Mouse (Mus musculus): Measurements from ENCODE around the gene Clic1.

The Clic1 gene

DNA sequence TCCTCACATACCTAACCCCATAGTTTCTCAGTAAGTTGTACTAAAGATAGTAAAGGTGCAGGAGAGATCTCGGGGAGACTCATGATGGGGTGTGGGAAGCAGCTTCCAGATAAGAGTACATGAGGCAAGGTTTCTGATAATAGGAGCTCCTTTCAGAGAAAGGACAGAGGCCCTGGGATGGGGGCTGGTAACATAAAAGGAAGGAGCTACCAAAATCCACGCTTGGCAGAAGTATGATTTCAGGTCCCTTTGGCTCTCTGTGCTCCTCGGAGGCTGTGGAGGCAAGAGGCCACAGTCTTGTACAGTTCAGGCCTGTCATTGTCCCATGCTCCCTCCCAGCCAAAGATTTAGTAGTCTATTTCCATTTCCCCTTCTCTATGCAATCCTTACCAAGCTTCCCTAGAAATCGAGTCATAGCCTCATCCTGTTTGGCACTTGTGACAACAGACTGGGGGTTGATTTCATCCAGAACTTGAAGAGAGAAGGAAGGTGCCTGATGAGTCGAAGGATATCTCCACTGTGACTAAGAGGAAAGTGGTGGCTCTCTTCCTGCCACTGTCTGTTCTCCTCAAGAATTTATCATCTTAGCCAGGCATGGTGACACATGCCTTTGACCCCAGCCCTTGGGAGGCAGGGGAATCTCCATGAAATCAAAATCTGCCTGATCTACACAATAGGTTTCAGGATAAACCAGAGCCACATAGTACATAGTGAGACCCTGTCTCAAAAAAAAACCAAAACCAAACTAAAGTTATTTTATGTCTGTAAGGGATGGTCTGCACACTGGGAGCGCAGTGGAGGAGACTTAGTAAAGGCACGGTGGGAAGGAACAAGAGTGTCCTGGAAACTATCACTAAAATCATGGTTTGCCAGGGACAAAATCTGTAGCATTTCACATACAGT is 4.6 kb upstream of the Clic1 start:
- DNase-seq (ENCODE audit: low spot score in 2 of 2) = no peak

DNA sequence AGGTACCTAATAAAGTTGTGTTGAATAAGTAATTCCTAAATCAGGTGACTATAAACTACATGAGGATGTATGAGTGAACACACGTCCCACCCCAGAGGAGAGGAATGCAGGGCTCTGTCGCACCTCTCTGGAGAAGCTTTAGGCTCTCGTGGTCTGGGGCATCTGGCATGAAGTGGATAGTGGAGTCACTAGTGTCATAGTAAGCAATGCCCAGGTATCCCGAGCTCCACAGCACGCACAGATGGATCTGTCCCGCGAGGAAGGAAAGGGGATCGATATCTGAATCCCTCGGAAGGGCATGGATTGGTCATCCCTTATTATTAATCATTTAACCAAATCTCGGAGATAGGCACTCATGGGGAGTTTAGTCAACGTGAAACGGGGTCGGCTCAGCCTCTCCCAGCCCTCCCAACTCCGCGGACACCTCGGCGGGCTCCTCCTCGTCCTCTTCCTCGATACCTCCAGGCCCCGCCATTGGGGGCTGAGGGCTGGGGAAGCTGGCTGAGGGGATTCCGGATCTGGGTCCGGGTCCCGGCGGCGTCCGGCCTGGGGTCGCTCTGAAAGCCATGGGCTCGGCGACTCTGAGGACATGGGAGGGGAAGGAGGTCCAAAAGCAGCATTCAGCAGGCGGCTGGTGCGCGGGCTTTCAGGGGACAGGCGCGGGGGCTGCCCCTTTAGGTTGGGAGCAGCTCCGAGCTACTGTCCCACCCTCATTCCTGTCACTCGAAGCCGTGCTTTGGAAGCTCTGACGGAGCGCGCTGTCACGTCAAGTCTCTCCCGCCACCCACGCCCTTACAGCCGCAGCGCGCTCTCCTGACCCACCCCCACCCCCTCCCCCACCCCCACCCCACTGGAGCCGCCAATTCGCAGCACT is 3.7 kb upstream of the Clic1 start:
- no peak for DNase-seq (ENCODE audit: low spot score in 2 of 2)

DNA sequence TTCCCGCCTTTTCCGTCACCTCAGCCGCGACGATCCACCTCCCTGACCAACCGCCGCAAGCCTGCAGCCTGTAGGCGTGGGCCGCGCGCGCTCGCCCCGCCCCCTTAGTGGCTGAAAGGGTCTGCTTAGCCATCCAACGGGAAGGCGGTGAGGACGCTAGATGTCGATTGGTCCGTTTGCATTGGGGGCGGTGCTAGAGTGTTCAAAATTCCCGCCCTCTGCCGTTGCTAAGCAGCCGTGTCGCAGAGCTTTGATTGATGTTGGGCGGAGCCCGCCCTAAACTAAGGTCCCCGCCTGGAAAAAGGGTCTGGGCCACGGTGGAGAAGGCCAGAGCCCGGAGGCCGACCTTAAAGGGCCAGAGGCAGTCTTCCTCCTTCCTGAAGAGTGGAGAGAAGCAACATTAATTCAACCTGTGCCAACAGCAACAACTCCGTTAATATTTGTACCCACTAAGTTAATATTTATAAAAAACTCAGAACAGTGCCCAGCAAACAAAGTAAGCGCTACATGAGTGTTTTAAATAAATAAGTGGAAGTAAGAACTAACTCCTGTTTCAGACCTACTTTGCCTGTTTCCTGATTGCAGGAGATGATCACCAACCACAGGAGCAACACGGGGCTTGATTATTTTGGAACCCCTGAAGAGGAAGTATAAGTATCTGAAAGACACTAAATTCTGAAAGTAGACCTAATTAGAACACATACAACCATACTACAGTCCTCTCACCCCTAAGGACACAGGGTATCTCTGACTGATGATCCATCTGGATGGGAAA is 2.9 kb upstream of the Clic1 start, which contains the start of gene Msh5:
Gene Msh5, minus strand, starts transcription at position 65 of the 775 bp plus-strand sequence.
- peak; percentile 95 to 96 for DNase-seq (ENCODE audit: low spot score in 2 of 2)

DNA sequence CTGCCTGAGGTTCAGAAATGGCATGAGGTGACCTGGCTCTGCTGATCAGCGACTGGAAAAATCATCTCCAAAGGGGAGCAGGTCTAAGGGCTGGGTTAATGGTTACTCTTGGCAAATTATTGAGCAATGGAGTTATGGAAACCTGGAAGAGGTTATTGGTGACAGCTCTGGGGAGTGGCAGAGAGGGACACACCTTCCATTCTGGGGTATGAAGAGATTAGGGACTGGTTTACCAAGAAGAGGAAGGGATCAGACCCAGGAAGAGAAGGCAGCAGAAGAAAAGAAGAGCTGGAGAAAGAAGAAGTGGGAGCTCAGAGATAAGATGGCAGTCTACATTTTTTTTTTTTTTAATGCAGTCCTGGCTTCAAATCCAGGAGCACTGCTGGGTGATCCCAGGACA is 2.1 kb upstream of the Clic1 start:
- no peak for DNase-seq (ENCODE audit: low spot score in 2 of 2)

DNA sequence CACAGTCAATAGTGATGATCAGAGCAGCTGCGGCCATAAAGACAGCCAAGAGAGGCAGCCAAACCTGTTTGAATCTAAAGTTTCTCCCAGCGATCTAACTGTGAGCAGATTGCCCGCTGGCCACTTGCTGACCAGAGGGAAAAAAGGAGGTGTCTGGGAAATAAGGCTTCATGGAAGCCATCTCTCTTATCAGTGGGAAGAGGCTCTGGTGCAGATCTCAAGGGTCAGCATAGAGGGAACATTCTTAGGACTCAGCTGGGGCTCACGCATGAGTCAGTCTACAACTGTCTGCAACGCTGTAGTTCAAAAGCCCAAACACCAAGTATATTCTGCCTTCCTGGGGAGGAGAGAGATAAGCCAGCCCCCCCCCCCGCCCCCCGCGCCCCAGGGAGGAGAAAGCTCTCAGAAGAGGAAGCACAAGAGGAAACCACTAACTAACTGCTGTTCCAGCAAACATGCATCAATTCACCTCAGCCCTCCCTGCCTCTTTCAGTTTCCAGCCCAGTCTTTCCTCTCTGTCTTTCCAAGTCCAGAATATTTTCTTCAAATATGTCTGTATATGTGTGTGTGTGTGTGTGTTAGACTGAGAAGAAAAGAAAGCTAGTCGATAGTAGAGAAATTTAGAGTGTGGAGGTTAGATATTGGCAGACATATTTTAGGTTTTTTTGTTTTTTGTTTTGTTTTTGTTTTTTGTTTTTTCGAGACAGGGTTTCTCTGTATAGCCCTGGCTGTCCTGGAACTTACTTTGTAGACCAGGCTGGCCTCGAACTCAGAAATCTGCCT is 1.4 kb upstream of the Clic1 start:
- DNase-seq (ENCODE audit: low spot score in 2 of 2) = no peak

DNA sequence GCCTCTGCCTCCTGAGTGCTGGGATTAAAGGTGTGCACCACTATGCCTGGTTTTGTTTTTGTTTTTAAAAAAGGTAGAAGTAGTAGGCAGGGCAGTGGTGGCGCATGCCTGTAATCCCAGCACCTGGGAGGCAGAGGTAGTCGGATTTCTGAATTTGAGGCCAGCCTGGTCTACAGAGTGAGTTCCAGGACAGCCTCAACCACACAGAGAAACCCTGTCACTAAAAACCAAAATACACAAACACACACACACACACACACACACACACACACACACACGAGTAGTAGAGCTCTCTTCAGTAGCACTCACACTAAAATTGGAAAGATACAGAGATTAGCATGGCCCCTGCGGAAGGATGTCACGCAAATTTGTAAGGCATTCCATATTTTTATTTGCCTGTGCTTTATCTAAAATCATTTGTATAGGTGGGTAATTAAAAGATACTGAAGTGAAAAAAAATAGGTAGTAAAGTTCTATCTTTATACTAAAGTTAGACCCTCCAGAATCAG is 780 bp upstream of the Clic1 start:
- DNase-seq (ENCODE audit: low spot score in 2 of 2) = no peak

DNA sequence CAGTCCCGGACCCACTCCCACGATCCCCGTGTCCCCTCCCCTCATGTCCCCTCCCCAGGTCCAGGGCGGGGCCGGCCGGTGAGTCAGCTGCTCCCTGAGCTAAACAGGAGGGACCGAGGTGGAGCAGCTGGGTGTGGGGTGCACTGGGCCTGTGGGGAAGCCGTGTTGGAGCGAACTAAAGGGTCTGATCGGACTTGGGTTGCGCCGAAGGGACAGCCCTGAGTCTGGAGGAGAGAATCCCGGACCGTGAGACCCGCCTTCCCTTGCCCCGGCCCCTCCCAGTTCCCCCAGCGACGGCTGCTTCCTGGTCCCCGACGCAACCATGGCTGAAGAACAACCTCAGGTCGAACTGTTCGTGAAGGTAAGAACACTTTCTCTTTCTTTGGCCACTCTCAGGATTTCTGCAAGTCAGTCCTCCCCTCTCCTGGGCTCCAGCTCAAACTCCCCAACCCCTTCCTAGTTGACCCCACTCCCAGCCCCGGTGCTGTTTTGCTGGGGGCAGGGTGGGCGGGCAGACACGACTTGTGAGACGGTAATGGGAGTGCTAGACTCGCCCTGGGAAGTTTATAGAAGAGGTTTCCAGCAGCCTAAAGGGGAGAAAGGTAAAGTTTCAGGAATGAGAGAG is 472 bp downstream of the Clic1 start:
- DNase-seq (ENCODE audit: low spot score in 2 of 2) = peak; percentile 69 to 79

DNA sequence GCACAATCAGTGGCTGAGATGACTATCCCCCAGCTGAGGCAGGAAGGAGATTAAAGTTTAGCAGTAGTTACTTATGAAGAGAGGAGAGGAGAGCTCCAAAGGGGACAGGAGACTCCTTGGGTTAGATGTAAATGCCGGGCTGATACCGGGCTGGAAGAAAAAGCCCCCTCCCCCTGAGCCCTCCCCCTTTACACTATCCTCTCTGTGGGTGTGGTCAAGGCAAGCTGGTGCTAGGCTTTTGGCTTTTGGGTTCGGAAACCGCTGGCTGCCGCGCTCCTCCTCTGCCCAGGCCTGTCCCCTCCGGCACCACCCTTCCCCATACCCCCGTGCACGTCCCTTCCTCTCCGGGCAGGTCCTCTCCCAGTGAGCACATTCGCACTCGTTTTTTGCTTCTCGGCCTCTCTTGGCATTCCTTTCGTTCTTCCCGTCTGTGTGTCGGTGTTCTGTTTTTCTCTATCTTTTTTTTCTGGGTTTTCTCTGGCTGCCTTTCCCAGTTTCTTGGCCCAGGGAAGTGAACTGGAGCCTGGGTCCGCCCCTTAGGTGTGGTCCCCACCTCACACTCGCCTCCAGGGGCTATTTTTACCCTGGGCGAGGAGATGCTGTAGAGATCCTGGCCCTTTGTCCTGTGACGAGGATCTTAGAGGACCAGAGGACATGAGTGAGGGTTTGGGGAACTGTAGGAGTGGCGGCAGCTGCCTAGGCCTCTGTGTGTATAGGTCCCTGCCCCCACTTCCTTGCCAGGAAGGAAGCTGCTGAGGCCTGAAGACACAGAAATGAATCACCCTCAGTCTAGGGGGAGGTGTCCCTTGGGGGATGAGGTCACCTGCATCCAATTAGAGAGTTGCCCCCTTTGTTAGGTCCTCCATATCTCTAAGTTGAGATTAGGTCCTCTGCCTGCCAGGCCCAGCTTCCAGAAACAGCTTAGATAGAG is 1.7 kb downstream of the Clic1 start:
- DNase-seq (ENCODE audit: low spot score in 2 of 2) = peak; percentile 61 to 69

DNA sequence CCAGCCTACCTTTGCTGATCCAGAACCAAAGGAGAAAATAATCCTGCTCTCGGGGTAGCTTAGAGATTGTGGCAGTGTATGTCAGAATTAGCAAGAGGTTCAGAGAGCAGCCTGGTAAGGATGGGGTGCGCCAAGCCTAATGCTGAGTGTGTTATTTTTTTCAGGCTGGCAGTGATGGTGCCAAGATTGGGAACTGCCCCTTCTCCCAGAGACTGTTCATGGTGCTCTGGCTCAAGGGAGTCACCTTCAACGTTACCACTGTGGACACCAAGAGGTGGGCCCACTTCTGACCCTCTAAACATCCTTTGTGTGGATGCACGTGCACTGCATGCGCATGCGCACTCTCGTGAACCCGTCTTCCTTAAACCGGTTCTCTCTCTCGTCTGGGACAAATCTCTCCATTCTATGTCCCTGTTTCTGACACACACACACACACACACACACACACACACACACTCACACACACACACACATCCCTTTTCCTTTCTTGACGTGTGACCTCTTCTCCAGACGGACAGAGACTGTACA is 2.6 kb downstream of the Clic1 start:
- DNase-seq (ENCODE audit: low spot score in 2 of 2) = no peak

DNA sequence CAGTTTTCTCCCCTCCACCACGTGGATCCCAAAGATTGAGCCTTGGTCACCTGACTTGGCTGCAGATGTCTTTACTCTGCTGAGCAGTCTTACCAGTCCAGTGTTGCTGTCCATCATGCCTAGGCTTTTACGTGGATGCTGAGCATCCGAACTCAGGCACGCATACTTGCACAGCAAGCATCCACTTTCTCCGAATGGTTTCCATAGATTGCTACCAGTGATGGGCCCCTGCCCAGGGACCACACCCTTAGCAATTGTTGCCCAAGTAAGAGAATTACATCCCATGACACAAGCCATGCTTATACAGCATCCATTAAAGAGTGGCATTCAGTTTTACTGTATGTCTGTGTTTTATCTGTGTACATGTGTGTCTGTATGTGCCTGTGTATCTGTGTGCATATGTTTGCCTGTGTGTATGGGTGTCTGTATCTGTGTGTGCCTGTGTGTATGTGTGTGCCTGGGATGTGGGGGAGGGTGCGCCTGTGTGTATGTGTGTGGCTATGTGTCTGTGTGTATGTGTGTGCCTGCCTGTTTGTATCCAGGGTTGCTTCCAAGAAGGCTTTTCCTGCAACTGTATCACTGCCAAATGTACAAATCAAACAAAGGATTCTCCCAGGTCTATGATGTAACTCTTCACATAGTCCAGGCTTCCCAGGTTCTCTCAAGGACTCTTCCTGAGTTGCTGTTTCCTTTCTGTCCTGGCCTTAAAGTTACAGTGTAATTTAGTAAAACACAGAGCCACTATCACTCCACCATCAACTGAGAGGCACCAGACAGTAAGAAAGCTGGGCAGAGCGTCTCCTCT is 6.1 kb downstream of the Clic1 start:
- DNase-seq (ENCODE audit: low spot score in 2 of 2) = no peak

DNA sequence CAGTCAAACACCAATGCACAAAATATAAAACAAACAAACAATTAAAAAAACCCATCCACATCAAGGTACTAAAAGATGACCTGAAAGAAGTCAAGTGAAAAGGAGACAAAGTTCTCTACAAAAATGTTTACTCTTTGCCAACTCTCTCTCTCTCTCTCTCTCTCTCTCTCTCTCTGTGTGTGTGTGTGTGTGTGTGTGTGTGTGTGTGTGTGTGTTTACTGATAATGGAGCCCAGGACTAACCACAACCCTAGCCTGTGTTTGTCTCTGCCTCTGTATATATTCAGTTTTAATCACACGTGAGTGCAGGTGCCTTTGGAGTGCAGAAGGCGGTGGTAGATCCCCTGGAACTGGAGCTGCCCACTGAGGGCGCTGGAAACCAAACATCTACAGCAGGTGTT is 7.3 kb downstream of the Clic1 start:
- no peak for DNase-seq (ENCODE audit: low spot score in 2 of 2)

DNA sequence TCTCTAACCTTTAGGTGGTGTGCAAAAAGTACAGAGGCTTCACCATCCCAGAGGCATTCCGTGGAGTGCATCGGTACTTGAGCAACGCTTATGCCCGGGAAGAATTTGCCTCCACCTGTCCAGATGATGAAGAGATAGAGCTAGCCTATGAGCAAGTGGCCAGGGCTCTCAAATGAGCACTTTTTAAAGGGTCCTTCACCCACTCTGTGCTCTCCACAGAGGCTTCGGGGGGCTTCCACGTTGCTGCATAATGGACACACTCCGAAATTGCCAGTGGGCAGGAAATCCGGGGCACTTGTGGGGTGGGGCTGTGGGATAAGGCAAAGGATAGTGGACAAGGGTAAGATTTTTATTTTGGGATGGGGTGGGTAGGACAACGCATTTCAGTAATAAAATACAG is 8.6 kb downstream of the Clic1 start:
- no peak for DNase-seq (ENCODE audit: low spot score in 2 of 2)

DNA sequence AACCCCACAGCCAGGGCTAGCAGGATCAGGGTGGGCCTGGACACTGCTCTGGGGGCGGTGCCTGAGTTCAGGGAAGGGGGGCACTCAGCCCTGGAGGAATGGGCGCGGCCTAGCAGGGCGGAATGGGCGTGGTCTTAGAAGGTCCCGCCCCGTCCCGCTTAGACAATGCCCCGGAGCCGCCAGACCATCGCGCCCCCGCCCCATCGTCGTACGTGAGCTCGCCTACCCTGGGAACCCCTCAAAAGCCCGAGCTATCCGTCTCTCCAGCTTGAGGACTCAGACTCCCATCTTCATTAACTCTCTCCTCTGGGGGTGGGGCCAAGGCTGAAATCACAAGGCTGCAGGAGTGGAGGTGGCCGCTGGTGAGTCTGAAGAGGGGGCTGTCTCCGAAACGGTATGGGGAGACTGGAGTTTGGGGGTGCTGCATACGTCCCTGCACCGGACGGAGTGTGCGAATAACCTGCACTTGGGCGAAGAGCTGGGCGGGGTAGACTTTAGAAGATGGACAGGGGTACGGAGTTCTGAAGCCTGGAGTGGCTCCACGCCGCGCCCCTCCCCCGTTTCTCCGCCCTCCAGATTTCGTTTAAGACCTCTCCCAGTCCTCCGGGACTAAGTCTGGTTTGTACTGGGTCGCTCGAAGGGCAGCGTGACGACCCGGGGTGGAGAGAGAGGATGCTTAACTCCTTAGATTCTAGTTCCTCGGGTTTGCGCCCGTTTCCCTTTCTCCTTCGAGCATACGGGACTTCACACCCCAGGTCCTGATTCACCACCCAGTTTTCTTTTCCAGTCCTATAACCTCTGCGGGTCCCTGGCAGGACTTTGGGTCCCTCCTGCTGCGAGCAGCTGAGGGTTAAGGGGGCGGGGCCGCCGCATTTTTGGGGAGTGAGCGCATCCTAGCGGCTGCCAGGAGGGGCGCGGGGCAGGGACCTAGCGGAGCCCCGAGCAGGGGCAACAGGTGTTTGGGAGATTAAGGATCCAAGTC is 9.4 kb downstream of the Clic1 start, which contains the start of gene Ddah2:
Gene Ddah2, plus strand, starts transcription at position 125 of the 982 bp plus-strand sequence.
- DNase-seq (ENCODE audit: low spot score in 2 of 2) = peak; percentile 81 to 87

DNA sequence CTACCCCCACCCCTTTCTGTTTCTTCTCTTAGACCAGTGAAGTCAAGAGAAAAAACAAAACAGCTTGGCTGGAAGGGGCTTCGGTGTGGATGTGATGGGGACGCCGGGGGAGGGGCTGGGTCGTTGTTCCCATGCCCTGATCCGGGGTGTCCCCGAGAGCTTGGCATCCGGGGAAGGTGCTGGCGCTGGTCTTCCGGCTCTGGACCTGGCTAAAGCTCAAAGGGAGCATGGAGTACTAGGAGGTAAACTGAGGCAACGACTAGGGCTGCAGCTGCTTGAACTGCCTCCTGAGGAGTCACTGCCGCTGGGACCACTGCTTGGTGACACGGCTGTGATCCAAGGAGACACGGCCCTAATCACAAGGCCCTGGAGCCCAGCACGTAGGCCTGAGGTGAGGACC is 10.3 kb downstream of the Clic1 start:
- DNase-seq (ENCODE audit: low spot score in 2 of 2) = no peak

DNA sequence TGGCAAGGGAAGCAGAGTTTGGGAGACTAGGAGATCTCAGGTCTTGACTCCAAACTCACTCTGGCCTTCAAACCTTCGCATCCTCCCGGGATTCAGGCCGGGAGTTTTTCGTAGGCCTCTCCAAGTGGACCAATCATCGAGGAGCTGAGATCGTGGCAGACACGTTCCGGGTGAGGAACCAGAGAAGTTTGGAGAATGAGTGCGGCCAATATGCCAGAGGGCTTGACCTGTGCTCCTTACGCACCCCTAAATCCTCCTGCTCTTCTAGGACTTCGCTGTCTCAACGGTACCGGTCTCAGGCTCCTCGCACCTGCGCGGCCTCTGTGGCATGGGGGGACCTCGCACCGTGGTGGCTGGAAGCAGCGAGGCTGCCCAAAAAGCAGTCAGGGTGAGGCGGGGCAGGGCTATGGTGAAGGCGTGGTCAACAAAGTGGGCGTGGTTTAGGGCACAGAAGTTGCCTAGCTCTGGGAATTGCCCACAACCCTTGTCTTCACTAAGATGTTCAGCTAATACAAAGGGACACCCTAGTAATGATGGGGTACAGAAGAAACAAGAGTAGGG is 11.1 kb downstream of the Clic1 start:
- DNase-seq (ENCODE audit: low spot score in 2 of 2) = no peak

DNA sequence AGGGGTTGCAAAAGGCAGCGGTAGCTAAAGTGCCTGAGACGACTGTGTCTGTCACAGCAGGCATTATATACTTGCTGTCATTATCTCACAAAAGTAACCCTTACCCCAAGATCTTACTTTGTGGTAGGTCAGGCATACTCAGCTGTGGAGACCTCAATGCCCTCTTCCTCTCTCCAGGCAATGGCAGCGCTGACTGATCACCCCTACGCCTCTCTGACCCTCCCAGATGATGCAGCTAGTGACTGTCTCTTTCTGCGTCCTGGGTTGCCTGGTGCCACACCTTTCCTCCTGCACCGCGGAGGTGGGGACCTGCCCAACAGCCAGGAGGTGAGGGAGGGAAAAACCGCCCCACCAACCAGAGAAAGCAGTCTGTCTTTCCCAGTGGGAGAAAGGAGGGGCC is 11.5 kb downstream of the Clic1 start:
- DNase-seq (ENCODE audit: low spot score in 2 of 2) = no peak

DNA sequence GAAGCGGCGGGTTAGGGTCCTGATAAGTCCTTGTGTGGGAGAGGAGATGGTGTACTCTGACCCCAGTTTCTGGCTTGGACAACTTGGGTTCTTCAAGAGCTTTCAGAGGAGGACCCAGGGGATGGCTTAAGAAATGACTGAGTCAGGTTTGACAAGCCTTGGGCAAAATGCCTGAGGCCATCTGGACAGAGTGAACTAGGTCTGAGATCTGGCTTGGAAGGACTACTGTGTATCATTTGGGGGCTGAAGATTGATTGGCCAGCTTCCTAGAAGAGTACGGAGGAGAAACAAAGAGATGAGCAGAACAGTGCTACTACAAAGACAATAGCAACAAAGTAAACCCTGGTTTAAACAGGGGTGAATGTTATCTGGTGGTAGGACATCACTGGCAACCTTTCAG is 13.7 kb downstream of the Clic1 start:
- DNase-seq (ENCODE audit: low spot score in 2 of 2) = no peak

Data from urinary bladder, postnatal 36 days (tissue).